Mouse (Mus musculus) heart, postnatal 0 days (tissue): ENCODE data around the gene AC124502.3.

Experiments used
- CTCF ChIP-seq: IDR thresholded peaks from 2 replicates; pipeline ENCODE4 v1.5.1; 2016; ENCODE audit warnings: antibody characterized with exemption, control low read depth, low read depth
- EP300 ChIP-seq: IDR thresholded peaks from 2 replicates; pipeline ENCODE4 v1.6.1; 2016; ENCODE audit warnings: antibody characterized with exemption, low read depth

DNA sequence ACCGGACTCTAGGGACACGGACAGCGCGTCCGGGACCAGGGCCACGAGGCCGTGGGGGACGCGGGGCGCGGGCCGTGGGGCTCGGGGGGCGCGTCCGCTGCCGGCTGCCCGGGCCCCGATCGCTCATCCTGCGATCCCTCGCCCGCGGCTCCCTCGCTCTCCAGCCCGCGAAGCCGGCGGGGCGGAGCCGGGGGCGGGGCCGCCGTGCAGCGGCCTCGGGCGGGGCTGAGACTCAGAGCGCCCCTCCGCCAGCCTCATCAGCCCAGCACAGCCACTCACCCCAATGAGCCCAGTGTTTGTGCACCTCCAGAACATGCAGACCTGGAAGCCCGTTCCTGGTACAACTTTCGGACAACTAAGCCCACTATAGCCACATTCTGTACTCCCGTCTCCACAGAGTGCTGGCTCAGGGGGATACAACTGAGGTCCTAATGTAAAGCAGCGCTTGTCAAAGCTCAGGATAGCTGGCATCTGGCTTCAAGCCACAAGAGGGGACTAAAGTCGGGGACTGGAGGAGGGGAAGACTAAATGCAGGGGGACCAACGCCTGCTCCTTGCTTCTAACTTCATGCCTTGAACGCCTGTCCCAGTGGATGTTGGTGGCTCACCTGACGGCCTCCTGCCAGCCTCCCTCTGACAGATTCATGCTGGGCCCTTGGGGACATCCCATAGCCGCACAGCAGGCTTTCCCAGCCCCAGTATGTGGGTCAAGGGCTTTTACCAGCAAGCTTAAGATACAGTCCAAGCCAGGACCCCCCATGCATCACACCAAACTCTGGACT lies 59.9 kb downstream of the AC124502.3 start, which contains the start of gene Cnih2:
- no peak for TF ChIP-seq CTCF
- TF ChIP-seq EP300 = no peak
